Mouse (Mus musculus): ENCODE data around the gene Mbd3. TPM values are rescaled to one million over a fixed set of nuclear protein-coding genes. Genes with fewer than 3 reads are reported as not detected.

The Mbd3 gene
- total and polyA plus RNA-seq, 3 experiments = 48.7 to 131 (median 67.0) TPM

- H3K27me3 ChIP-seq (replicated peaks) = no peaks in the 10 kb centered on the region
- H3K4me3 ChIP-seq (replicated peaks in 1 of 3; ENCODE audit: low read depth in 2 of 3, low read length in 2 of 3, poor library complexity in 1 of 3) = no peak overlapping the region
- H3K9ac ChIP-seq (ENCODE audit: insufficient read depth, low read depth) = no peak overlapping the region
- no peak for DNase-seq (ENCODE audit: extremely low read depth)
- H3K79me2 ChIP-seq (replicated peaks; ENCODE audit: control insufficient read depth, extremely low read depth, insufficient read depth, poor library complexity, severe bottlenecking) = peaks cover 18% of the 10 kb centered on the region
- no peak overlapping the region for H3K4me2 ChIP-seq (ENCODE audit: insufficient read depth, low read depth, poor library complexity, severe bottlenecking)
- peaks cover 43 to 71% of the 10 kb centered on the region in 2 experiments for H3K36me3 ChIP-seq (replicated peaks in 1 of 2; ENCODE audit: control insufficient read depth in 1 of 2, insufficient read depth in 1 of 2, low read length in 1 of 2)
- H3K9me3 ChIP-seq (replicated peaks; ENCODE audit: low read length) = no peaks in the 10 kb centered on the region
- no peak for TF ChIP-seq SMC3 (IDR thresholded peaks at IDR 0.05; ENCODE audit: low read depth, low read length)
- no peak for TF ChIP-seq MAZ (IDR thresholded peaks at IDR 0.05; ENCODE audit: low read depth, low read length)
- TF ChIP-seq IRF4 (IDR thresholded peaks at IDR 0.05; ENCODE audit: low read depth, low read length) = no peak
- no peak for TF ChIP-seq TBP (conservative IDR thresholded peaks at IDR 0.05; ENCODE audit: low read depth, low read length)
- no peak overlapping the region for H3K27ac ChIP-seq (ENCODE audit: insufficient read depth, low read depth)
- H3K4me1 ChIP-seq (ENCODE audit: control insufficient read depth in 1 of 2, insufficient read depth in 2 of 2) = peaks cover 23 to 50% of the 10 kb centered on the region in 2 experiments
- in situ Hi-C loops (cut with MboI; ENCODE audit: low pct_ligation_motif_present, low pct_unique_long_range_greater_than_20kb, low sequenced_read_pairs) = no loop called here
- dilution Hi-C loops (cut with MboI; ENCODE audit: extremely low pct_ligation_motif_present, extremely low pct_unique_long_range_greater_than_20kb, low sequenced_read_pairs) = no loop called here
Measured at GRCm38 (mm10) chr10:80392687-80393086, 6.7 kb downstream of the Mbd3 start.

- Histone ChIP-seq H3K36me3 (replicated peaks in 1 of 2; ENCODE audit: control insufficient read depth in 1 of 2, insufficient read depth in 1 of 2, low read length in 1 of 2) (peaks cover 40 to 62% of the 10 kb centered on the region in 2 experiments), H3K27me3 (replicated peaks) (no peaks in the 10 kb centered on the region), H3K27ac (ENCODE audit: insufficient read depth, low read depth) (no peak overlapping the region), H3K4me2 (ENCODE audit: insufficient read depth, low read depth, poor library complexity, severe bottlenecking) (no peak overlapping the region), H3K4me1 (ENCODE audit: control insufficient read depth in 1 of 2, insufficient read depth in 2 of 2) (peaks cover 23 to 44% of the 10 kb centered on the region in 2 experiments), H3K4me3 (replicated peaks in 1 of 3; ENCODE audit: low read depth in 2 of 3, low read length in 2 of 3, poor library complexity in 1 of 3) (no peak overlapping the region), H3K9me3 (replicated peaks; ENCODE audit: low read length) (no peaks in the 10 kb centered on the region), H3K9ac (ENCODE audit: insufficient read depth, low read depth) (no peak overlapping the region), H3K79me2 (replicated peaks; ENCODE audit: control insufficient read depth, extremely low read depth, insufficient read depth, poor library complexity, severe bottlenecking) (no peaks in the 10 kb centered on the region; the same call in 1 of the 2 replicates)
- TF ChIP-seq KAT2A (IDR thresholded peaks at IDR 0.05; ENCODE audit: insufficient replicate concordance, low read length) = no peak
- TF ChIP-seq CHD2 (IDR thresholded peaks at IDR 0.05; ENCODE audit: low read length) = no peak
- no peak for TF ChIP-seq CTCF (conservative IDR thresholded peaks at IDR 0.05 in 1 of 2, IDR thresholded peaks at IDR 0.05 in 1 of 2; ENCODE audit: low read depth in 2 of 2, low read length in 2 of 2)
- no peak for TF ChIP-seq TBP (conservative IDR thresholded peaks at IDR 0.05; ENCODE audit: low read depth, low read length)
- no peak for TF ChIP-seq MAX (IDR thresholded peaks at IDR 0.05; ENCODE audit: low read length)
- TF ChIP-seq JUND (conservative IDR thresholded peaks at IDR 0.05; ENCODE audit: low read depth, low read length) = no peak
- no peak for TF ChIP-seq NELFE (IDR thresholded peaks at IDR 0.05; ENCODE audit: low read depth, low read length)
- dilution Hi-C loops (cut with MboI; ENCODE audit: extremely low pct_ligation_motif_present, extremely low pct_unique_long_range_greater_than_20kb, low sequenced_read_pairs) = no loop called here
- no peak for DNase-seq (ENCODE audit: extremely low read depth)
- in situ Hi-C loops (cut with MboI; ENCODE audit: low pct_ligation_motif_present, low pct_unique_long_range_greater_than_20kb, low sequenced_read_pairs) = no loop called here
Measured at GRCm38 (mm10) chr10:80390697-80391096, 8.7 kb downstream of the Mbd3 start.

GRCm38 (mm10) chr10:80389185-80389708, 10.1 kb downstream of the Mbd3 start:
- TF ChIP-seq USF1 (IDR thresholded peaks at IDR 0.05; ENCODE audit: low read depth, low read length) = no peak
- TF ChIP-seq CHD1 (IDR thresholded peaks at IDR 0.05; ENCODE audit: low read depth, low read length) = no peak
- TF ChIP-seq MAX (IDR thresholded peaks at IDR 0.05; ENCODE audit: low read length) = no peak
- no peak for TF ChIP-seq NELFE (IDR thresholded peaks at IDR 0.05; ENCODE audit: low read depth, low read length)
- no peak for TF ChIP-seq SMC3 (IDR thresholded peaks at IDR 0.05; ENCODE audit: low read depth, low read length)
- no peak for TF ChIP-seq TBP (conservative IDR thresholded peaks at IDR 0.05; ENCODE audit: low read depth, low read length)
- TF ChIP-seq ZC3H11A (IDR thresholded peaks at IDR 0.05; ENCODE audit: low read depth, low read length) = no peak
- TF ChIP-seq KAT2A (IDR thresholded peaks at IDR 0.05; ENCODE audit: insufficient replicate concordance, low read length) = no peak
- no peak for TF ChIP-seq ZKSCAN1 (IDR thresholded peaks at IDR 0.05; ENCODE audit: borderline replicate concordance, low read depth, low read length)
- no peak for TF ChIP-seq E2F4 (IDR thresholded peaks at IDR 0.05; ENCODE audit: insufficient replicate concordance, low read depth, low read length)
- no peak for TF ChIP-seq SIN3A (IDR thresholded peaks at IDR 0.05; ENCODE audit: low read length)
- TF ChIP-seq JUND (conservative IDR thresholded peaks at IDR 0.05; ENCODE audit: low read depth, low read length) = no peak
- no peak for TF ChIP-seq RAD21 (IDR thresholded peaks at IDR 0.05; ENCODE audit: low read depth, low read length)
- TF ChIP-seq MAZ (IDR thresholded peaks at IDR 0.05; ENCODE audit: low read depth, low read length) = no peak
- no peak for TF ChIP-seq MXI1 (IDR thresholded peaks at IDR 0.05; ENCODE audit: low read depth, low read length)
- dilution Hi-C loops (cut with MboI; ENCODE audit: extremely low pct_ligation_motif_present, extremely low pct_unique_long_range_greater_than_20kb, low sequenced_read_pairs) = no loop called here
- no peak for DNase-seq (ENCODE audit: extremely low read depth)
- Histone ChIP-seq H3K4me3 (replicated peaks in 1 of 3; ENCODE audit: low read depth in 2 of 3, low read length in 2 of 3, poor library complexity in 1 of 3) (no peak overlapping the region), H3K79me2 (replicated peaks; ENCODE audit: control insufficient read depth, extremely low read depth, insufficient read depth, poor library complexity, severe bottlenecking) (no peaks in the 10 kb centered on the region), H3K4me2 (ENCODE audit: insufficient read depth, low read depth, poor library complexity, severe bottlenecking) (no peak overlapping the region), H3K36me3 (replicated peaks in 1 of 2; ENCODE audit: control insufficient read depth in 1 of 2, insufficient read depth in 1 of 2, low read length in 1 of 2) (peaks cover 28 to 56% of the 10 kb centered on the region in 2 experiments), H3K4me1 (ENCODE audit: control insufficient read depth in 1 of 2, insufficient read depth in 2 of 2) (peaks cover 31 to 52% of the 10 kb centered on the region in 2 experiments), H3K27ac (ENCODE audit: insufficient read depth, low read depth) (no peak overlapping the region), H3K9me3 (replicated peaks; ENCODE audit: low read length) (no peaks in the 10 kb centered on the region), H3K9ac (ENCODE audit: insufficient read depth, low read depth) (no peak overlapping the region), H3K27me3 (replicated peaks) (no peaks in the 10 kb centered on the region)
- in situ Hi-C loops (cut with MboI; ENCODE audit: low pct_ligation_motif_present, low pct_unique_long_range_greater_than_20kb, low sequenced_read_pairs) = loop anchor here (5.0 kb wide), 1 partner anchor 38 kb away; no protein-coding TSS in a partner anchor
